Mouse (Mus musculus): Measurements from ENCODE around the gene Alpl.

GRCm38 (mm10) chr4:137717671-137718070, 78.5 kb downstream of the Alpl start:
- no peak for TF ChIP-seq CTCF (IDR thresholded peaks at IDR 0.05 in 2 of 3, conservative IDR thresholded peaks at IDR 0.05 in 1 of 3; ENCODE audit: control insufficient read depth in 1 of 3, insufficient read depth in 1 of 3, low read depth in 2 of 3, low read length in 3 of 3, poor library complexity in 1 of 3, severe bottlenecking in 1 of 3)
- no peak for TF ChIP-seq GABPA (IDR thresholded peaks at IDR 0.05; ENCODE audit: low read depth, low read length)
- no peak for TF ChIP-seq ZC3H11A (IDR thresholded peaks at IDR 0.05; ENCODE audit: low read depth, low read length)
